Mouse (Mus musculus) midbrain, embryonic 13.5 days (tissue): ENCODE results near the gene Atg9b. TPM values are rescaled to one million over a fixed set of nuclear protein-coding genes. Genes with fewer than 3 reads are reported as not detected.
A peak's percentile ranks its signal among the peaks of the same experiment; 100 is the strongest.

ENCODE experiments used
- ATAC-seq: fragments of 200-750 bp; cut with Nextera tagmentation; 2 replicates; pipeline ENCODE4 v1.8.0; 2017; ENCODE audit warnings: mild to moderate bottlenecking, moderate TSS enrichment, moderate library complexity
- H3K27ac ChIP-seq: fragments of 300-500 bp; sonication (generic); 2 replicates; pipeline ENCODE4 v1.5.1; 2015; ENCODE audit warnings: inconsistent platforms, mild to moderate bottlenecking, moderate library complexity
- H3K27me3 ChIP-seq: fragments of 300-500 bp; sonication (generic); 2 replicates; pipeline ENCODE4 v1.6.1; 2015; ENCODE audit warnings: mild to moderate bottlenecking, inconsistent platforms
- H3K36me3 ChIP-seq: fragments of 300-500 bp; sonication (generic); 2 replicates; pipeline ENCODE4 v1.6.1; 2015; ENCODE audit warnings: mild to moderate bottlenecking, inconsistent platforms
- H3K4me1 ChIP-seq: fragments of 300-500 bp; sonication (generic); replicated peaks from 2 replicates; pipeline ENCODE4 v1.6.1; 2015; ENCODE audit warnings: inconsistent platforms
- H3K4me2 ChIP-seq: fragments of 300-500 bp; sonication (generic); replicated peaks from 2 replicates; pipeline ENCODE4 v1.6.1; 2015; ENCODE audit warnings: moderate library complexity, mild to moderate bottlenecking, inconsistent platforms
- H3K4me3 ChIP-seq: fragments of 300-500 bp; sonication (generic); replicated peaks from 2 replicates; pipeline ENCODE4 v1.5.1; 2015; ENCODE audit warnings: mild to moderate bottlenecking, inconsistent platforms
- H3K9ac ChIP-seq: fragments of 300-500 bp; sonication (generic); replicated peaks from 2 replicates; pipeline ENCODE4 v1.6.1; 2015; ENCODE audit warnings: mild to moderate bottlenecking, inconsistent platforms
- H3K9me3 ChIP-seq: fragments of 300-500 bp; sonication (generic); 2 replicates; pipeline ENCODE4 v1.6.1; 2016; ENCODE audit warnings: mild to moderate bottlenecking, inconsistent platforms
- WGBS: fragments of 180-500 bp; shearing (Covaris S2); methylation state at CpG from one replicate; pipeline ENCODE4 v1.1.7; 2015; 5-methylcytosine and 5-hydroxymethylcytosine counted together
- polyA plus RNA-seq: library from polyadenylated mRNA; unstranded; fragments of >200 nt; fragmentation: Nextera tagmentation; extraction: Ambion mirVana; gene quantifications from 2 replicates; pipeline ENCODE4 v1.2.1, GENCODE M21; 2015

Atg9b gene
- polyA plus RNA-seq, 1 experiment from 2014 or later: 0.69 TPM

- H3K4me3 ChIP-seq: peak overlapping the region; percentile 48
- H3K9me3 ChIP-seq: no peaks in the 10 kb centered on the region
- H3K36me3 ChIP-seq: no peaks in the 10 kb centered on the region
- H3K9ac ChIP-seq: peak overlapping the region; percentile 68
- H3K27me3 ChIP-seq: peaks cover 63% of the 10 kb centered on the region
- H3K4me2 ChIP-seq: peak overlapping the region; percentile 93
- H3K4me1 ChIP-seq: peaks cover 34% of the 10 kb centered on the region
- peak; percentile 48 for ATAC-seq
- no peak overlapping the region for H3K27ac ChIP-seq
- under 1% methylated on average over 73 of the region's 73 CpGs for WGBS
Observed at GRCm38 (mm10) chr5:24387264-24388241, 4.4 kb downstream of the Atg9b start.

GRCm38 (mm10) chr5:24385887-24386550 is 5.9 kb downstream of the Atg9b start:
- no peak for ATAC-seq
- no peak overlapping the region for H3K4me2 ChIP-seq
- H3K27me3 ChIP-seq: peaks cover 63% of the 10 kb centered on the region
- H3K9me3 ChIP-seq: no peaks in the 10 kb centered on the region
- H3K36me3 ChIP-seq: no peaks in the 10 kb centered on the region
- peaks cover 37% of the 10 kb centered on the region for H3K4me1 ChIP-seq
- no peak overlapping the region for H3K9ac ChIP-seq
- H3K27ac ChIP-seq: no peak overlapping the region
- 80% methylated on average over 10 of the region's 10 CpGs for WGBS
- H3K4me3 ChIP-seq: no peak overlapping the region

- 85% methylated on average over 5 of the region's 5 CpGs for WGBS
- Histone ChIP-seq H3K36me3 (no peaks in the 10 kb centered on the region), H3K27me3 (peaks cover 59% of the 10 kb centered on the region), H3K4me3 (no peak overlapping the region), H3K9me3 (no peaks in the 10 kb centered on the region), H3K27ac (no peak overlapping the region), H3K4me1 (peaks cover 37% of the 10 kb centered on the region), H3K9ac (no peak overlapping the region), H3K4me2 (no peak overlapping the region)
- no peak for ATAC-seq
Observed at GRCm38 (mm10) chr5:24385374-24385773, 6.6 kb downstream of the Atg9b start.

DNA sequence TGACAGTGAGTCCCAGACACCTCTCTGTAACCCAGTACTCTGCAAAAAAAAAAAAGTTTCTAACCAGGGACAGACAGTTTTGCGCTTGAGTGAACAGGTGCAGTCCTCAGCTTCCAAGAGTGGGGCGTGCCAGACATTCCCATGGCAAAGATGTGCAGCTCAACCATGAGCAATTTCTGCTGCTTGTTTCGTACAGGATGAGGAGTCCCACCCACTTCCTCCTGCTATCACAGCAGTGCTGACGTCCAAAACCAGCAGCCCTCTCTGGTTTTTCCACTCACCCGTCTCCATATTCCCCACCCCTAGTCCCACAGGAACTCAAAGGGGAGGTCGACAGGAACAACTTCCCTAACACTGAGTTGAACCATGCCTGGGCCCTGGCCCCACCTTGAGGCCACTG is 7.5 kb downstream of the Atg9b start:
- no peaks in the 10 kb centered on the region for H3K9me3 ChIP-seq
- H3K4me1 ChIP-seq: peaks cover 37% of the 10 kb centered on the region
- no peak overlapping the region for H3K4me3 ChIP-seq
- H3K27me3 ChIP-seq: peaks cover 50% of the 10 kb centered on the region
- H3K36me3 ChIP-seq: no peaks in the 10 kb centered on the region
- H3K9ac ChIP-seq: no peak overlapping the region
- H3K4me2 ChIP-seq: no peak overlapping the region
- H3K27ac ChIP-seq: no peak overlapping the region
- WGBS: 75% methylated on average over 6 of the region's 6 CpGs
- no peak for ATAC-seq

DNA sequence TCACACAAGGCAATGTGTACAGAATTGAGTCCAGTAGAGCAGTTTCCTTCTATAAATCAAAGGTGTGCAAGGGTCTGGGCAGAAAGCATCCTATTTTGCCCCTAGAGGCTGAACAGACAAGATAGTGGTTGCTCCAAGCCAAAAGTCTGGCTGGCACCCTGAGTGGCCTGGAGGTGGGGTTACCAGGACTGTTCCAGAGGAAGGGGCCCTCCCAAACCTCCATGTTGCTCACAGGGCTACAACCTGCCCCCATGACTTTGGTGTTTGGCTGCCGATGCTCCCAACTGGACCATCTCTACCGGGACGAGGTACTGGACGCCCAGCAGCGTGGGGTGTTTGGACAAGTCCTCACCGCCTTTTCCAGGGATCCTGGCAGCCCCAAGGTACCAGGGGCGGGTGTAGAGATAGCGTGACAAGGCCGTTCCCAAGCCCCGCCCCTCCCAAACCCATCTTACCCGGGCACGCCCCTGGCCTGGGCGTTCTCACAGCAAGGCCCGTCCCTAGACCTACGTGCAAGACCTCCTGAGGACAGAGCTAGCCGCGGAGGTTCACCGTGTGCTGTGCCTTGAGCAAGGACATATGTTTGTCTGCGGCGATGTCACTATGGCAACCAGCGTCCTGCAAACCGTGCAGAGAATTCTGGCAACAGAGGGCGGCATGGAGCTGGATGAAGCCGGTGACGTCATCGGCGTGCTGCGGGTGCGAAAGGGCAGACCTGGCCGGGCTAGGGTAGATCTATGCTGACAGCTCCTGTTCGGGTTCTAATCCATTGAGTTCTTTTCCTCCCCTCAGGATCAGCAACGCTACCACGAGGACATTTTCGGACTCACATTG is 8.7 kb downstream of the Atg9b start:
- peaks cover 38% of the 10 kb centered on the region for H3K27me3 ChIP-seq
- no peaks in the 10 kb centered on the region for H3K9me3 ChIP-seq
- ATAC-seq: peak; percentile 91
- peak overlapping the region; percentile 45 for H3K4me3 ChIP-seq
- peaks cover 34% of the 10 kb centered on the region for H3K4me1 ChIP-seq
- peak overlapping the region; percentile 66 for H3K4me2 ChIP-seq
- H3K36me3 ChIP-seq: no peaks in the 10 kb centered on the region
- H3K9ac ChIP-seq: peak overlapping the region; percentile 60
- 1% methylated on average over 34 of the region's 34 CpGs for WGBS
- peak overlapping the region; percentile 67 for H3K27ac ChIP-seq

GRCm38 (mm10) chr5:24381988-24382387 is 10.0 kb downstream of the Atg9b start:
- Histone ChIP-seq H3K27ac (no peak overlapping the region), H3K9me3 (no peaks in the 10 kb centered on the region), H3K9ac (no peak overlapping the region), H3K4me3 (no peak overlapping the region), H3K27me3 (peaks cover 30% of the 10 kb centered on the region), H3K4me1 (peaks cover 22% of the 10 kb centered on the region), H3K36me3 (no peaks in the 10 kb centered on the region), H3K4me2 (no peak overlapping the region)
- 70% methylated on average over 2 of the region's 2 CpGs for WGBS
- ATAC-seq: no peak

GRCm38 (mm10) chr5:24381486-24381885 is 10.5 kb downstream of the Atg9b start:
- H3K4me3 ChIP-seq: no peak overlapping the region
- 69% methylated on average over 6 of the region's 6 CpGs for WGBS
- no peak for ATAC-seq
- H3K4me1 ChIP-seq: peaks cover 18% of the 10 kb centered on the region
- H3K36me3 ChIP-seq: no peaks in the 10 kb centered on the region
- no peak overlapping the region for H3K27ac ChIP-seq
- H3K9ac ChIP-seq: no peak overlapping the region
- no peaks in the 10 kb centered on the region for H3K9me3 ChIP-seq
- H3K4me2 ChIP-seq: no peak overlapping the region
- H3K27me3 ChIP-seq: peaks cover 25% of the 10 kb centered on the region

- ATAC-seq: no peak
- Histone ChIP-seq H3K27me3 (peaks cover 15% of the 10 kb centered on the region), H3K27ac (no peak overlapping the region), H3K36me3 (no peaks in the 10 kb centered on the region), H3K9me3 (no peaks in the 10 kb centered on the region), H3K4me1 (peaks cover 18% of the 10 kb centered on the region), H3K4me3 (no peak overlapping the region), H3K9ac (no peak overlapping the region), H3K4me2 (no peak overlapping the region)
- 97% methylated on average over 4 of the region's 4 CpGs for WGBS
Observed at GRCm38 (mm10) chr5:24380499-24380898, 11.4 kb downstream of the Atg9b start.

- H3K4me2 ChIP-seq: no peak overlapping the region
- H3K27ac ChIP-seq: no peak overlapping the region
- H3K4me1 ChIP-seq: peaks cover 18% of the 10 kb centered on the region
- no peak overlapping the region for H3K4me3 ChIP-seq
- ATAC-seq: no peak
- H3K36me3 ChIP-seq: no peaks in the 10 kb centered on the region
- H3K9me3 ChIP-seq: no peaks in the 10 kb centered on the region
- H3K27me3 ChIP-seq: peaks cover 5% of the 10 kb centered on the region; the same call in 1 of the 2 replicates
- no peak overlapping the region for H3K9ac ChIP-seq
- WGBS: 89% methylated on average over 4 of the region's 4 CpGs
Observed at GRCm38 (mm10) chr5:24379501-24379900, 12.4 kb downstream of the Atg9b start.

DNA sequence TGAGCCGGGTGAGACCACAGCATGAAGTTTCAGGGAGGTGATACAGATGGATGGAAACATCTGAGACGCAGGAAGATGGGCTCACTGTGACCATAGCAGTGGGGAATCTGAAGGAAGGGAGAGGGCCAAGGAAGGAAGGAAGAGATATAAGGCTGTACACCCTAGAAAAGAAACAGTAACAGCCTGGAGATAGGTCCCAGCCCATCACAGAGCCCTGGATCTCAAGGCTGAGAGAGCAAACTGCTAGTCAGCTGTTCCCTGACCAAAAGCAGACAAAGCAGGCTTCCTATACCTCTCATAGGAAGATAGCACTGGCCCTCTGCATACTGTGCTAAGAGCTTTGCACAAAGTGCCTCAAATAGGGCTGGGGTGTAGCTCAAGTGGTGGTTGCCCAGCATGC is 13.2 kb downstream of the Atg9b start:
- Histone ChIP-seq H3K27ac (no peak overlapping the region), H3K4me3 (no peak overlapping the region), H3K9ac (no peak overlapping the region), H3K4me2 (no peak overlapping the region), H3K4me1 (peaks cover 18% of the 10 kb centered on the region), H3K27me3 (peaks cover 4% of the 10 kb centered on the region; the same call in 1 of the 2 replicates), H3K9me3 (no peaks in the 10 kb centered on the region), H3K36me3 (no peaks in the 10 kb centered on the region)
- no peak for ATAC-seq
- 89% methylated on average over 2 of the region's 2 CpGs for WGBS

DNA sequence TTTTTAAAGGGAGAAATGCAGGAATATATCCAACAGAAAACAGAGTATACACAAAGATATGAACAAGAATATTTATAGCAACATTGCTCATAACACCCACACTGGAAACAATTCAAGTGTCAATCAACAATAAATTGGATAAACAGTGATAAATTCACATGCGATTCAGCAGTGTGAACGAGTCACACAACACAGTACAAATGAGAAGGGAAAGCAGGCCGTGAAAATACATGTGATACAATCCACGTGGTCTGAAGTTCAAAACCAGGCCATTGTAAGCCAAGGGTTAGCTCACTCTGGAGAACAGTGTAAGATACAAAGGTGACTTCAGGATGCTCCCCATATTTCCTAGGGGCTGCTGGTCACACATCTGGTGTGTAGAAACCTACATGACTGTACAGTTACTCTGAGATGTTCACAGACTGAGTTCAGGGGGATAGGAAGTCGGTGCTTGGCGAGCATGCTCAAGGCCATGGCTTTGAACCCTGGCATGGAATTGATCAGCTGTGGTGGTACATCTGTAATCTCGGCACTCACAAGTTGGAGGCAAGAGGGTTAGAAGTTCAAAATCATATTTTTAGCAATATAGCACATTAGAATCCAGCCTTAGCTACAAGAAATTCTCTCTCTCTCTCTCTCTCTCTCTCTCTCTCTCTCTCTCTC is 17.1 kb downstream of the Atg9b start:
- WGBS: 84% methylated on average over 7 of the region's 7 CpGs
- Histone ChIP-seq H3K9ac (no peak overlapping the region), H3K36me3 (no peaks in the 10 kb centered on the region), H3K4me1 (peaks cover 7% of the 10 kb centered on the region; the same call in 1 of the 2 replicates), H3K9me3 (no peaks in the 10 kb centered on the region), H3K4me3 (no peak overlapping the region), H3K27ac (no peak overlapping the region), H3K27me3 (peaks cover 4% of the 10 kb centered on the region; the same call in 1 of the 2 replicates), H3K4me2 (no peak overlapping the region)
- no peak for ATAC-seq
